Mouse (Mus musculus): ENCODE measurements at regions not wholly inside any gene's neighbourhood (a gene's known extent, or its start where the extent isn't known, plus 50 kb on each side); places are given as distances from the start of the nearest gene placed in this dataset.
A peak's percentile ranks its signal among the peaks of the same experiment; 100 is the strongest.

GRCm38 (mm10) chr2:167840344-167840743 is 91.5 kb upstream of the Ptpn1 start:
- TF ChIP-seq GATA1 (IDR thresholded peaks at IDR 0.05; ENCODE audit: borderline replicate concordance, low read length) (peak; percentile 93; the same call in 2 of the 3 replicates), FLI1 (IDR thresholded peaks at IDR 0.05; ENCODE audit: low read length) (0 out of 2 replicates have a peak, but pooled peaks have one; percentile 34)

All from megakaryocyte, embryonic 14.5 days (primary cell).